Mouse (Mus musculus) heart, postnatal 14 days (tissue): ENCODE data around the gene Limch1. TPM values are rescaled to one million over a fixed set of nuclear protein-coding genes. Genes with fewer than 3 reads are reported as not detected.

Experiments
- DNase-seq, 2 experiments: peaks; one replicate each; pipeline ENCODE4 v3.0.0; 2021 to 2022
- intact Hi-C: fragments of 180-260 bp; cut with DNase I; formaldehyde crosslinking; loops from one replicate; pipeline ENCODE4 v1.15.1; 2025
- long read RNA-seq, 2 experiments: library from polyadenylated mRNA; stranded (forward); transcript quantifications; one replicate each; pipeline ENCODE4 v2.0.0; 2021
- total RNA-seq, 2 experiments: library from RNA; stranded (reverse); gene quantifications; 2 replicates each; pipeline ENCODE4 v1.2.3; 2021

The Limch1 gene
- 100 to 1,000 TPM; 189 to 196 TPM for total RNA-seq
- long read RNA-seq, experiment 1, full-length matches to known transcripts, result 1 of 13 reads
- long read RNA-seq, experiment 1, partial matches to known transcripts, result 2 of 13 reads
- long read RNA-seq, experiment 1, other reads (novel, unspliced or antisense), result 10 of 13 reads
- long read RNA-seq, experiment 2, full-length matches to known transcripts, result 2 of 10 reads
- long read RNA-seq, experiment 2, partial matches to known transcripts, result 2 of 10 reads
- long read RNA-seq, experiment 2, other reads (novel, unspliced or antisense), result 6 of 10 reads

DNA sequence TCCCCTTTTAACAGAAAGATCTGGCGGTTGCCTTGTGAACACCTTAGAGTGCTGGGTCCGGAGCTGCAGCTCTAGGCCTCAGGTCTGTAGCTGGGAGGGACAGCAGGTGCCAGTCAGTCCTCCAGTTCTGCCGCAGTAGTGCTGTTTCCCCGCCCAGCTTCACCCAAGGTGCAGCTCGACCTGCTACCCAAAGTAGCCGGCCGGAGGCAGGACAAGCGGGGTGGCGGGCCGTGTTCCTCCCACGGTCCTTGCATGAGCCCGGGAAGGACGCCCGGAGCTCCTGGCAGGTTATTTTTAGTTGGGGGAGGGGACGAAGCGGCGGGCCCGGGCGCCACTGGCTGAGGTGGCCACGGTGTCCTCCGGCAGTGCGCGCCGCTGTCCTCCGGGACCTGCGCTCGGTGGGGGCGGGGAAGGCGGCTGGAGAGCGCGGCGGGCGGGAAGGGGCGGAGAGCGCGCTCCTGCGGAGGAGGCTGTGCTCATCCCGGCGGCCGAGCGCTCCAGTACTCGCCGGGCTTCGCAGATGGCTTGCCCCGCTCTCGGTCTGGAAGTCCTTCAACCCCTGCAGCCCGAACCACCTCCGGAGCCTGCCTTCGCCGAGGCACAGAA lies at the start of gene Limch1:
Gene Limch1 (plus strand): TSS at position 438 of the 606 bp plus-strand sequence.
- intact Hi-C loops, result loop anchor here (5.0 kb wide), 4 partner anchors 33 to 152 kb away; no protein-coding TSS in a partner anchor
- DNase-seq, result peak; percentile 90

DNA sequence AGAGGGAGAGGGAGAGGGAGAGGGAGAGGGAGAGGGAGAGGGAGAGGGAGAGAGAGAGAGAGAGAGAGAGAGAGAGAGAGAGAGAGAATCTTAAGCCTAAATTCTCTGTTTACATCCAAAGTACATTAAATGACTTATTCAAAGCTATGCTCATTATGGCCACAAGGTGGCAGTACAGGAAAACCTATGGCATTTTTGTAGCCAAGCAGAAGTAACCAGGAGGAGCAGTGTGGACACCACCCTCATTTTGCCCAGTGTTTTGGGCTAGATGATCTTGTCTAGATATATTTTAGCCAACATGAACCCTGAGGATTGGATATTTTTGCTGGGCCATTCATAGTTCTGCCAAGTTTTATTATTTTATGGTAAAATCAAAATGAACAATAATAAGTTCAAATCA lies 48.5 kb upstream of the Limch1 start:
- DNase-seq, result peak; percentile 50 to 70

DNA sequence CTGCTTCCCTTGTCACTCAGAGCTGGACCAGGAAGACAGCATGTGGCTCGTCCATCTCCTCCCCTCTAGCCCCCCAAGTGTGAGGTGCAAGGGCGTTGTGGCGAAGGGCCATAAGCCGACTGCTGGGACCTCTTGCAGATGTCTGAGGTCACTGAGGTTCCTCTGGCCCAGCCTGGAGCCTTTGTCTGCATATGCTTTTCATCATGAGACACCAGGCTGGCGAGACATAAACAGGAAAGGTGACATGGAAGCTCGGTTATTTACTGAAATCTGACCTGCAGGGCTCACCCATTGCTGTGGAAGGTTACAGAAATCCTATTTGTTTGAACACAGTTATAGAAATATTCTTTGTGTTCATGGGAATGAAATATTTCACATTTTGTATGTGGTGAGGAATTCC lies 45.7 kb upstream of the Limch1 start:
- intact Hi-C loops, result loop anchor here (2.0 to 5.0 kb wide), 2 partner anchors 297 to 535 kb away; no protein-coding TSS in a partner anchor

More for the DNA sequence above, 48.5 kb upstream of the Limch1 start:
- intact Hi-C loops, result loop anchor here (1.0 to 5.0 kb wide), 2 partner anchors 300 to 319 kb away; no protein-coding TSS in a partner anchor

DNA sequence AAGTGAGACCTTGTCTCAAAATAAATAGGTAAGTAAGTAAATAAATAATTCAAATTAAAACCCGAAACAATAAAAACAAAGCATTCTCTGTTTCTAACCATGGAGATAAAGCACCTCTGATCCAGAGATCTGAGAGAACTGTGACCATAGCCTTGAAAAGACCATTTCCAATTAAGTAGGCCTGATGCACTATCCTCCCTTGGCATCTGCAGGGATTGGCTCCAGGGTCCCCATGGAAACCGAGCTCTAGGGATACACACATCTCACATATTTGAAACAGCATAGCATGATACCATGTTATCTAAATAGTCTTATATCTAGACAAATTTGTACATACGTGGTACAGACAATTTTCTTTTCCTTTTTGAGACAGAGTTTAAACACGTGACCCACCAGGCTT lies 43.7 kb upstream of the Limch1 start:
- no peak for DNase-seq
- intact Hi-C loops, result no loop called here

More for the DNA sequence above, 45.7 kb upstream of the Limch1 start:
- DNase-seq, result no peak

DNA sequence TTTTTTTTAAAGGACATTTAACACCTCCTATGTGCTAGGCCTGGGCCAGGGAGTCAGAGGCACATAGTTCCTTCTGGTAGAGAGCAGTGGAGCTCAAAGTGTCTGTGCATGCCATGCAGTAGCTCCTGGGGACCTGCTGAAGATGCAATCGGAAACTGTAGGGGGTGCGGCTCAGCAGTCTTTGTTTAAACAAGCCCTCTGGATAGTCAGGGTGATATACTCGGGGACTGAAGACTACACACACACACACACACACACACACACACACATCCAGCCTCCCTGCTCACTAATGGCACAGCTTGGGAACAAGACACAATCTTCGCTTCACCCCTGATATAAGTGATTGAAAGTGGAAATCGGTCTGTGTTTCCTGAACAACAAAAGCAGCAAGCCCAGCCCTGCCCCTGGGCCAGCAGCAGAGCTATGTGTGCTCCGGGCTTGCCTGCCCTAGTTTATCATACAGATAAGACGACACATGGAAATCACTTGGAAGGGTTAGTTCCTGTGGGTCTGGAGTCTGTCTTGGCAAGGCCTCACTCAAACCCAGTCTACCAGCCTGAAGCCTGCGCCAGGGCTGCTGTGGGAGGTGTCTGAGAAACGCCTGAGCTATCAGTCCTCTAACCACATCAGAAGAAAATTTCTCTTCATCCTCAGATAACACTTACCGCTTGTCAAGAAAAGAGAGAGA lies 42.2 kb upstream of the Limch1 start:
- intact Hi-C loops, result no loop called here

DNA sequence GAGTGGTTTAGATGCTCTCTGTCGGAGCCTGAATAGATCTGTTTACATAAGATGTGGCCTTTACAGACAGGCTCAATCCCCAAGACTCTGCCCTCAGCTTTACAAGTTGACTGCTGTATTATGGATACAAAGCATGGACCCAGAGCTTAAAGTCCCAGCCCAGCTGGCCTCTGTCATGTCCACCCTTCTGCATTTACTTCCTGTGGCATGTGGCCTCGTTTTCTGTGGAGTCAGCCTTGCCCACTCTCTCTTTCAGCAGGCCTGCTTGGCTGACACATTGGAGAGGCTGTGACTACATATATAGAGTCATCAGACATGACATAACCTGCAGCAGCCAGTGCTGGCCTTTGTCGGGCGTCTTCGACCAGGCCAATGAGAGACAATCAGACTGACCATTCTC lies 37.8 kb upstream of the Limch1 start:
- DNase-seq, result no peak
- intact Hi-C loops, result no loop called here

More for the DNA sequence above, 42.2 kb upstream of the Limch1 start:
- DNase-seq, result peak; percentile 15 to 21

DNA sequence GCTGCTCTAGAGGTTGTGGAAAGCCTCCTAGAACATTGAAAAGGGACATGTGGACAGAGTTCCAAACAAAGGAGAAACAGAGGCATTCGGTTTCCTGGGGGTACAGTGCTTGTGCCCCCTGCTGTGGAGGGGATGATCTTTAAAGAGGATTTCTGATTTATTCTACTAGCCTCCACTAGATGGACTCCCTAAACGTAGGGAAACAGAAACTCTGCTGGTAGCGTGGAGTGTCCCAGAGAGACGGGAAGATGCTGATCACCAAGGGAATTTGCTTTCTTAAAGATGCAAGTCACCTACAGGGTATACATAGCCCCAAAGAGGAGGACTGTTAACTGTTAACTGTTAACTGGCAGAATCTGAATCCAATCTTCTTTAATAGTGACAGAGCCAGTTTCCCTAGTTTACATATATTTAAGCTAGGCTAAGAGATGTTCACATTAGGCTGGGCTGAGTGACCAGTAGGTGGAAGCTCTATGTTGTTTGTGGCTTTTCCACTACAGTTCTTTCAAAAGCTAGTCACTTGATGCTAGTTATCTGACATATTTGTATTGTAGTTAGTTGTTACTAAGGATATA lies 35.1 kb upstream of the Limch1 start:
- DNase-seq, result peak in 1 of 2 experiments; percentile 16
- intact Hi-C loops, result loop anchor here (2.0 to 5.0 kb wide), 2 partner anchors 37 to 306 kb away; partner anchors contain the start of gene Limch1

DNA sequence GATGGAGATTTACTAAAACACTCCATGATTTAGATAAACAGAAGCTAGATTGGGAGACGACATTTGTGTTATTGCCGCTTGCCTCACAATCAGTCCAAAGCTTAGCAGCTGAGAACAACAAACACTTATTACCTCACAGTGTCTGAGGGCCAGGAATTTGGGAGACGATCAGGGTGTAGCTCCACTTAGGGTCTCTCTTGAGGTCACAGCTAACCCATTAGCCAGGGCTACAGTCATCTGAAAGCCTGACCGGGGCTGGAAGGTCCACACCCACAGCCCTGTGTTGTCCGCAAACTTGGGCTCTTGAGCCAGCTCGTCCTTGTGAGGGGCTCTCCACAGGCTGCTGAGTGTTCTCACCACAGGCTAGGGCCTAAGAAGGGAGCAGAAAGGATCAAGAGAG lies 32.8 kb upstream of the Limch1 start:
- intact Hi-C loops, result loop anchor here (5.0 kb wide), 1 partner anchor 34 kb away; the partner anchor contains the start of gene Limch1

DNA sequence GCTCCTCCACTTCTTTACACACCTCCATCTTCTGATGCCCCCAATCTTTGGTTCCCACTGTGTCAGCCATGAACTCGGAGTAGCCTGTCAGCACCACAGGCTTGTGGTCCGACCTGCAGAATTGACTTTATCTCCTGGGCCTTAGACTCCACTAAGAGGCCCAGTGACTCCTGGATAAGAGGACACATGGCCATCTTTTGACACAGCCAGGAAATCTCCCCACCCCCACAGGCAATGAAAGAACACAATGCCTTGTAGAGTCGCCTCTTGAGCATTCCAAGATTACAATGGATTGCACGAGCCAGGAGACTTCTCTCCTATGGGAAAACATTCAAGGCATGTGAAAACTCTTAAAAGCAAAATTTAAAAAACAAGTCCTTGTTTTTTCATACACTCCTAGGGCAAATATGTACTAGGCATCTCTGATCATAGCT lies 30.1 kb upstream of the Limch1 start:
- intact Hi-C loops, result no loop called here
- peak; percentile 21 to 24 for DNase-seq

More for the DNA sequence above, 32.8 kb upstream of the Limch1 start:
- DNase-seq, result peak; percentile 14 to 20

DNA sequence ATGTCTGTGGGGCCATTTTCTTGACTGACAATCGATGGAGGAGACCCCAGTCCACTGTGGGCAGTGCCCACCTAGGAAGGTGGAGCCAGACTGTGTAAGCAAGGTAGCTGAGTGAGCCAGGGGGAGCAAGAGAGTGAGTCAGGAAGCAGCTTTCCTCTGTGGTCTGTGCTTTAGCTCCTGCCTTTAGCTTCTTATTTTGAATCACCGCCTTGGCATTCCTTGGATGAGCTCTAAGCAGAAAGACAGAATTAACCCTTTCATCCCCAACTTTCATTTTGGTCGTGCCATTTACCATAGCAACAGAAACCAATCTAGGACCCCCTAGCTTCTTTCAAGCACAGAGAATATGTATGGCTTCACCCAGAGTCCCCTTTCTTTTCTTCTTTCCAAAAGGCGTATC lies 27.7 kb upstream of the Limch1 start:
- intact Hi-C loops, result no loop called here
- no peak for DNase-seq

DNA sequence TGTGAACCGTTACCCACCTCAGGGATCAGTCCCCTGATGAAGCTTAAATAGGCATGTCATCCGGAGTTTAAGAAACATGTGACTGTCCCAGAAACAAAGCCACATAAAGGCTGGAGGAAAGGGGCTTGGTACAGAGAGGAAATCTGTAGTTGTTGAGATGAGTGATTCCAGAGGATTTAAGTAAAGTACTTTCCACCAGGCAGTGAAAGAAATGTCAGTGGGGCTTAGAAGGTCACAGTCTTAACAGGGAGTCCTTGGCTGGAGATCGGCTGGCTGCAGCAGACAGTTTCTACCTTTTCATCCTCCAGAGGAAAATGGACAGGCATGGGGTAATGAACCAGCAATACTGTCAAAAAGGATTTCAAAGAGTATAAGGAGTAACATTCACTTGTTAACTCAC lies 27.2 kb upstream of the Limch1 start:
- intact Hi-C loops, result no loop called here
- no peak for DNase-seq

DNA sequence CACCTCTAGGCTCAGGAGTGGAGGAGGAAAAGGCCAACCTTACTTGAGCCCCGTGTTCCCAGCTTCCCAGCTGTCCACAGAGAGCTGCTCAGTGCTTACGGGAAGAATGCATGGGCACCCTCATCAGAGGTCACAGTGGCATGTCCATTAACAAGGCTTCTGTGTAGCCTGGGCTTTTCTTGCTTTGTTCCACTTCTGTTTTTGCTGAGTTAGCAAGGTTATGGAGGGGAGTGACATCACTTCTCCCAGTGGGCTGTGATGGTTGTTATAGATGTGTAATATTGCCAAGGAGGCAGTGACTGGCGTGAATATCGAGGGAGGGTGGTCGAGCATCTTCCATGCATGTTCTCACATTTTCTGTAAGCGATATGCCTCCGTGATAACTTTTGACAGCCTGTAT lies 26.7 kb upstream of the Limch1 start:
- DNase-seq, result no peak

DNA sequence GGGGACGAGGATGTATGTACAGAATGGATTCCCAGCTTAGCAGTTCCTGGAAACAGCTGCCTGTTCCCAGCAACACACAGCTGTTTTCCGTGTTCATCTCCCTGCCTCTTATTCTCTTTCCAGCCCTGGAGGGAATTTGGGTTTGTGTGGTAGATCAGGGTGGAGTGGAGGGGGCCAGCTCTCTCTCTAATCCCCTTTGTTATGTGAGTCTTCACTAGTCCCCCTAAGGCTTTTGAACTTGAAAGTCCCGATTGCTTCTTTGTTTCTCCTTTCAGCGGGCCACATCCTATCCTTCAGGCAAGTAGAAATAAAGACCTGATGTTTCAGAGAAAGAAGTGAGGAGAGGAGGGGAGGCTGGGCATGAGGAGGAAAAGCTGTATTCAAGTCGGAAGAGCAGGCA lies 24.7 kb upstream of the Limch1 start:
- intact Hi-C loops, result no loop called here
- DNase-seq, result no peak

More for the DNA sequence above, 26.7 kb upstream of the Limch1 start:
- intact Hi-C loops, result no loop called here

DNA sequence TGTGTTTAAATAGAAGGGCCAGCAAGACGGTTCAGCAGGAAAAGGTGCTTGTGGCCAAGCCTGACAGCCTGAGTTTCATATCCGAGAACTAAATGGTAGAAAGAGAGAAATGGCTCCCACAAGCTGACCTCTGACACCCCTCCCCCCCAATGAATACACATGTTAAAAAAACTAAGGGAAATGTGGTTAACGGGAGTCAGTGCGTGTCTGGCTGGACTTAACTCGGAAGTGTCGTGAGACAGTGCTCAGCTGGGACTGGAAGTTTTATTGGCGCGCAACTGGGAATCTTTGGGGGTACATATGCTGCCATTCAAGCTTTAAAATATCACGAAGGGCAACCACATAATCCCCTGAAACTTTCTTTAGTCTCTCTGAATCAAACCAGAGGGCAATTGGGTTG lies 23.0 kb upstream of the Limch1 start:
- no peak for DNase-seq
- intact Hi-C loops, result no loop called here

DNA sequence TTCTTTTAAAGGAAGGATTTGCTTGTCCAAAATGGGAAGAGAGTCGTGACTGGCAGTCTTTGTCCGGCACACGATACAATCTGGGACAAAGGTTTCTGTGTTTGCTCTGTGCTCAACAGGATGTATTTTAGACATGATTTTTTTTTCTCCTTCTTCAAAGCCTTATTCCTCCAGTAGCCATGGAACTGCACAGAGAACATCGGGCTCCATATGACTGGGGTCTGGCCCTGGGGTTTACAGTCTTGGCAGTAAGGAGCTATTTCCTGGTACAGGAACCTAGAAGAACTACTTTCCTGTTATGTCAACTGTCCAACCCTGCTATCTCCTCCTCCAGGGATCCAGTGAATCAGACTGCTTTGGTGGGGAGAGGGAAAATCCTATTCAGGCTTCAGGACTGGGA lies 22.6 kb upstream of the Limch1 start:
- intact Hi-C loops, result no loop called here
- DNase-seq, result no peak

DNA sequence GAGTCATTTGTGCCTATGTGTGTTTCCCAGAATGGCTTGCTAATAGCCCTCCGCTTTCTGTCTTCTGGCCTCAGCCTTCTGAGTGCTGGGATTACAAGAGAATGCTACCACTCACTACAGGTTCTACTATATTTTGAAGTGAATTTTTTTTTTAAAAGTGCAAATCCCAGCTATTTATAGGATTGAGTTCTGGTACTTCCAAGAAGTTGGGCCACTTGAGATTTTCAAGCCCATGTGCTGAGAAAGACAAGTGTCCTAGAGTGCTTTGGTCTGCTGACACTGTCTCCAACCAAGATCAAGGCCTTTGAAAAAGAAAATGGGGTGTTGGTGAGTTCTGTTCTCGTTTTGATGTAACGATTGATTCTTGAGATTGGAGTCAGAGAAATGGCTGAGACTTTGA lies 22.0 kb upstream of the Limch1 start:
- intact Hi-C loops, result no loop called here
- DNase-seq, result no peak

DNA sequence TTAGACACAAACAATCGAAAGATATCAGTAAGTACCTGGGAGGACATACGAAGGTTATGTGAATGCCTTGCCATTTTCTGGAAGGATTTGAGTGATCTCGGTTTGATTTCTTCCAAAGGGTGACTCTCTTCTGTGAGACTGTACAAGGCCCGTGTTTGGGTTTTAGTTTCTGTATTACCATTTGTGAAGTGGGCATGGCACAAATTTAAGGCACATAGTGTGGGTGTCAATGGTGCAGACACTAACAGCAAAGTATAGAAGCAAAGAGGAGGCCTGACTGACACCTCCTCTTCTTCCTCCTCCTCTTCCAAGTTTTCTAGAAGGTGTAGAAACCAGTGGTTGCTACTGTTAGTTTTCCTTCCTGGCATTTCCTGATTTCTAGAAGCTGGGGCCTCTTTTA lies 16.3 kb upstream of the Limch1 start:
- intact Hi-C loops, result no loop called here
- no peak for DNase-seq

DNA sequence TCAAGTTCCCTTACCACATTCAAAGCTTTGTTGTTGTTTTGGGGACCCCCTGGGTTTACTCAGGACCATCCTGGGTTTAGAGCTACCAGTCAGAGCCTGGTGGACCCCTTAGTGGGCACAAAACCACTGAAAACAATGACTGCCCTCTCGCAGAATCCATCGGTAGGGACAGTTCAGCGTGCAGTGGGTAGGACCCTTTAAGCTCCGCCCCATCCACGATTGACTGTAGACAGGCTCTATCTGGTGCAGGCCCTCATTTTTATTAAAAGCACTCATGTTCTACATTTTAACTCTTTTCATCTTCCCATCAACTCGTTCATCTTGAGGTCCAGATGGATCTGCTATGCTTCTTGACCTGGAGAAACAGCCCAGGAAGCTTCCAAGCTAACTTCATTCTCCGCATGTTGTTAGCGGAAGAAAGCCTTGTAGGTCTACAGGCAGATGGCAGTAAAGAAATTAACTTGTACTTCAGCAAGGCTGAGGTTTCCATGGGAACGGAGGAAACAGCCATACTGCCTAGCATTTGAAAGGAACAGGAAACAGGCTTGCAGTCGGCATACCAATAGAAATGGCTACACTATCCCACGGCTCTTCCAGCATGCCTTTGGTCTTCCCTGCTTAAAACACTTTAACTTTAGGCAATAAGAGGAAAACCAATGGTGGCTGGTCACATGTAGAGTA lies 14.9 kb upstream of the Limch1 start:
- intact Hi-C loops, result no loop called here
- DNase-seq, result no peak

DNA sequence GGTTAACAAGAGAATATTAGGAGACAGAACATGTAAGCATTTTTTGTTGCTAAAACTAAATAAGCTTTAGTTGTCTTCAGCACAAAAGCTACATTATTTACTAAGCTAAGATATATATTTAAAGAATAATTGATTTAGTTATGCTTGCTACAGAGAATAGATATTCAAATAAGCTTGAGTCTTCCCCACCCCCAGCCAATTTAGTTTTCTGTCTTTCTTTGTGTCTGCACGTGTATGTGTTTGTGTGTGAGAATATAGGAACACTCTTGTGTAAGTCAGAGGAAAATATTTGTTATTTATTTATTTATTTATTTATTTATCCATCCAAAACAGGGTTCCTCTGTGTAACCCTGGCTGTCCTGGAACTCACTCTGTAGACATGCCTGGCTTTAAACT lies 14.3 kb upstream of the Limch1 start:
- no peak for DNase-seq
- intact Hi-C loops, result no loop called here

DNA sequence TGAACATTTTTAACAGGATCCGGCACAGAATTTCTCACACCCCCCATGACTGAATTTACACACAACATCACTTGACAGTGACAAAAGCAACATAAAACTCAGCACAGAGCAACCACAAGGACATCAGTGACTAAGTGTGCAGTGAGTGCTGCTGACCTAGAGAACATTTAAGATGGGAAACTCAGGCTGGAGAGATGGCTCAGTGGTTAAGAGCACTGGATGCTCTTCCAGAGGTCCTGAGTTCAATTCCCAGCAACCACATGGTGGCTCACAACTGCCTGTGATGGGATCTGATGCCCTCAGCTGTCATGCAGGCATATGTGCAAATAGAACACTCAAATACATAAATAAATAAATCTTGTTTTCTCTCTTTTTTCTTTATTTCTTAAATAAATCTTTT lies 12.1 kb upstream of the Limch1 start:
- no peak for DNase-seq
- intact Hi-C loops, result no loop called here
